Mouse (Mus musculus) spleen, embryonic (tissue): ENCODE measurements around the gene Apon.

Experiments
- CTCF ChIA-PET: fragments of 350-600 bp; sonication (Branson Sonifier 250); formaldehyde crosslinking; loops from one replicate; lab custom pipeline; 2022; lab: Charles Lee

The Apon gene

GRCm38 (mm10) chr10:128253677-128254255 lies at the start of gene Apon:
TSS of gene Apon (plus strand) at chr10:128254096.
- CTCF ChIA-PET = no interaction called here

GRCm38 (mm10) chr10:128204941-128205340 lies 49.0 kb upstream of the Apon start:
- CTCF ChIA-PET = no interaction called here

GRCm38 (mm10) chr10:128208326-128208725 lies 45.6 kb upstream of the Apon start:
- CTCF ChIA-PET = no interaction called here

- CTCF ChIA-PET = interaction anchor here (0.6 to 0.7 kb wide), 2 partner anchors 8 to 32 kb away, joined by 3 to 6 read pairs; no protein-coding TSS in a partner anchor
Observed at GRCm38 (mm10) chr10:128209311-128210009, 44.4 kb upstream of the Apon start.

GRCm38 (mm10) chr10:128210131-128210530 lies 43.8 kb upstream of the Apon start:
- CTCF ChIA-PET = interaction anchor here (0.7 kb wide), 1 partner anchor 31 kb away, joined by 3 read pairs; no protein-coding TSS in a partner anchor

- CTCF ChIA-PET = no interaction called here
Observed at GRCm38 (mm10) chr10:128210954-128211353, 42.9 kb upstream of the Apon start.

- CTCF ChIA-PET = interaction anchor here (0.7 kb wide), 1 partner anchor 229 kb away, joined by 3 read pairs; no protein-coding TSS in a partner anchor
Observed at GRCm38 (mm10) chr10:128211390-128212108, 42.3 kb upstream of the Apon start, which contains the start of gene Spryd4. TSS of gene Spryd4 (minus strand) at chr10:128211807.

- CTCF ChIA-PET = interaction anchor here (0.7 kb wide), 1 partner anchor 228 kb away, joined by 3 read pairs; no protein-coding TSS in a partner anchor
Observed at GRCm38 (mm10) chr10:128212148-128212547, 41.7 kb upstream of the Apon start.

GRCm38 (mm10) chr10:128212871-128213323 lies 41.0 kb upstream of the Apon start:
- CTCF ChIA-PET = interaction anchor here (1.0 to 1.4 kb wide), 2 partner anchors 19 to 44 kb away, joined by 3 to 10 read pairs; partner anchors contain the start of gene Timeless

- CTCF ChIA-PET = interaction anchor here (1.0 to 1.4 kb wide), 2 partner anchors 43 to 70 kb away, joined by 3 read pairs; no protein-coding TSS in a partner anchor
Observed at GRCm38 (mm10) chr10:128214112-128214511, 39.8 kb upstream of the Apon start.

- CTCF ChIA-PET = interaction anchor here (0.6 to 0.9 kb wide), 2 partner anchors 12 to 16 kb away, joined by 4 to 6 read pairs; no protein-coding TSS in a partner anchor
Observed at GRCm38 (mm10) chr10:128214981-128215380, 38.9 kb upstream of the Apon start.

- CTCF ChIA-PET = no interaction called here
Observed at GRCm38 (mm10) chr10:128218387-128219117, 35.3 kb upstream of the Apon start.

- CTCF ChIA-PET = interaction anchor here (0.6 kb wide), 1 partner anchor 15 kb away, joined by 5 read pairs; no protein-coding TSS in a partner anchor
Observed at GRCm38 (mm10) chr10:128221533-128222286, 32.2 kb upstream of the Apon start.

- CTCF ChIA-PET = no interaction called here
Observed at GRCm38 (mm10) chr10:128225064-128225463, 28.8 kb upstream of the Apon start.

GRCm38 (mm10) chr10:128225538-128225937 lies 28.4 kb upstream of the Apon start, which contains the start of gene Mip:
TSS of gene Mip (plus strand) at chr10:128225838.
- CTCF ChIA-PET = no interaction called here

- CTCF ChIA-PET = interaction anchor here (0.5 kb wide), 1 partner anchor 37 kb away, joined by 7 read pairs; no protein-coding TSS in a partner anchor
Observed at GRCm38 (mm10) chr10:128227592-128227991, 26.3 kb upstream of the Apon start.

- CTCF ChIA-PET = interaction anchor here (0.7 kb wide), 1 partner anchor 198 kb away, joined by 3 read pairs; no protein-coding TSS in a partner anchor
Observed at GRCm38 (mm10) chr10:128228009-128228408, 25.9 kb upstream of the Apon start.

GRCm38 (mm10) chr10:128230582-128230981 lies 23.3 kb upstream of the Apon start:
- CTCF ChIA-PET = no interaction called here

GRCm38 (mm10) chr10:128231146-128231545 lies 22.8 kb upstream of the Apon start:
- CTCF ChIA-PET = interaction anchor here (0.7 to 1.9 kb wide), 4 partner anchors 16 to 160 kb away, joined by 4 to 10 read pairs (median 5); no protein-coding TSS in a partner anchor
